Mouse (Mus musculus): Measurements from ENCODE around the gene Slc25a4.
A peak's percentile ranks its signal among the peaks of the same experiment; 100 is the strongest.
"Not testable (repeated sequence)": the region's sequence is repeated elsewhere in the genome, so short reads cannot be mapped to it uniquely, and the experiment has no call there.

The Slc25a4 gene

GRCm38 (mm10) chr8:46210404-46211315 lies at the start of gene Slc25a4:
Gene Slc25a4, minus strand, starts transcription at chr8:46211284.
- peak; percentile 94 to 95 for DNase-seq (ENCODE audit: low spot score in 2 of 2)

- DNase-seq (ENCODE audit: low spot score in 2 of 2) = no peak
Observed at GRCm38 (mm10) chr8:46257921-46258682, 47.0 kb upstream of the Slc25a4 start.

- DNase-seq (ENCODE audit: low spot score in 2 of 2) = no peak
Observed at GRCm38 (mm10) chr8:46252456-46252855, 41.4 kb upstream of the Slc25a4 start.

GRCm38 (mm10) chr8:46251561-46251960 lies 40.5 kb upstream of the Slc25a4 start:
- DNase-seq (ENCODE audit: low spot score in 2 of 2) = no peak

- DNase-seq (ENCODE audit: low spot score in 2 of 2) = no peak
Observed at GRCm38 (mm10) chr8:46246346-46246745, 35.3 kb upstream of the Slc25a4 start.

- DNase-seq (ENCODE audit: low spot score in 2 of 2) = no peak
Observed at GRCm38 (mm10) chr8:46242946-46243345, 31.9 kb upstream of the Slc25a4 start.

- peak; percentile 21 to 71 for DNase-seq (ENCODE audit: low spot score in 2 of 2)
Observed at GRCm38 (mm10) chr8:46241568-46242374, 30.7 kb upstream of the Slc25a4 start.

- no peak for DNase-seq (ENCODE audit: low spot score in 2 of 2)
Observed at GRCm38 (mm10) chr8:46236441-46237223, 25.5 kb upstream of the Slc25a4 start.

- DNase-seq (ENCODE audit: low spot score in 2 of 2) = no peak
Observed at GRCm38 (mm10) chr8:46234736-46235135, 23.7 kb upstream of the Slc25a4 start.

- DNase-seq (ENCODE audit: low spot score in 2 of 2) = no peak
Observed at GRCm38 (mm10) chr8:46232798-46233197, 21.7 kb upstream of the Slc25a4 start.

GRCm38 (mm10) chr8:46231968-46232367 lies 20.9 kb upstream of the Slc25a4 start:
- not testable (repeated sequence) for DNase-seq (ENCODE audit: low spot score in 2 of 2)

- no peak for DNase-seq (ENCODE audit: low spot score in 2 of 2)
Observed at GRCm38 (mm10) chr8:46226622-46227021, 15.5 kb upstream of the Slc25a4 start.

- DNase-seq (ENCODE audit: low spot score in 2 of 2) = no peak
Observed at GRCm38 (mm10) chr8:46225501-46225900, 14.4 kb upstream of the Slc25a4 start.

GRCm38 (mm10) chr8:46220566-46220965 lies 9.5 kb upstream of the Slc25a4 start:
- no peak for DNase-seq (ENCODE audit: low spot score in 2 of 2)

- DNase-seq (ENCODE audit: low spot score in 2 of 2) = no peak
Observed at GRCm38 (mm10) chr8:46216838-46217237, 5.8 kb upstream of the Slc25a4 start.

GRCm38 (mm10) chr8:46213971-46214480 lies 2.9 kb upstream of the Slc25a4 start:
- DNase-seq (ENCODE audit: low spot score in 2 of 2) = no peak

GRCm38 (mm10) chr8:46212194-46212593 lies 1.1 kb upstream of the Slc25a4 start:
- no peak for DNase-seq (ENCODE audit: low spot score in 2 of 2)

- DNase-seq (ENCODE audit: low spot score in 2 of 2) = no peak
Observed at GRCm38 (mm10) chr8:46211611-46212071, 557 bp upstream of the Slc25a4 start.

GRCm38 (mm10) chr8:46209057-46209456 lies 2.0 kb downstream of the Slc25a4 start:
- peak in 1 of 2 experiments; percentile 7 for DNase-seq (ENCODE audit: low spot score in 2 of 2)

- no peak for DNase-seq (ENCODE audit: low spot score in 2 of 2)
Observed at GRCm38 (mm10) chr8:46208354-46208753, 2.7 kb downstream of the Slc25a4 start.

- no peak for DNase-seq (ENCODE audit: low spot score in 2 of 2)
Observed at GRCm38 (mm10) chr8:46206107-46206506, 5.0 kb downstream of the Slc25a4 start.
